Mouse (Mus musculus): Measurements from ENCODE around the gene Tmem215. TPM values are rescaled to one million over a fixed set of nuclear protein-coding genes. Genes with fewer than 3 reads are reported as not detected.

The Tmem215 gene
- not detected for total RNA-seq (2021)
- long read RNA-seq, experiment 1 = 0 reads
- long read RNA-seq, experiment 2 = 0 reads

- DNase-seq (ENCODE audit: low spot score in 2 of 2) = no peak
Measured at GRCm38 (mm10) chr4:40471880-40472279, at the start of gene Tmem215. Gene Tmem215 (plus strand): TSS chr4:40472180.

DNA sequence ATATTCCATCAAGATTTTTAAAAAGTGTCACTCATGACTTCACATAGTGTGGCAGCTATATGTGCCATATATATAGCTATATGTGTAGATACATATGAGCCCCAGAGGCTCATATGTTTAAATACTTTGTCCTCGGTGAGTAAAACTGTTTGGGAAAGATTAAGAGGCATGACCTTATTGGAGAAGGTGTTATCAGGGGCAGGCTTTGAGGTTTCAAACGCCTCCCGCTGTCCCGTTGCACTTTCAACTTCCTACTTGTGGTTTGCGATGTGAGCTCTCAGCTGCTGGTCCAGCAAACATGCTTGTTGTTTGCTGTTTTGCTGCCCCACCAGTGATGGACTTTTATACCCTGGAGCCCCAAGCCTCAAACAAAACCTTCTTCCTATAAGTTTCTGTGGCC, 40.1 kb upstream of the Tmem215 start:
- no peak for DNase-seq (ENCODE audit: low spot score in 2 of 2)

- DNase-seq (ENCODE audit: low spot score in 2 of 2) = no peak
Measured at GRCm38 (mm10) chr4:40433379-40433778, 38.6 kb upstream of the Tmem215 start.

DNA sequence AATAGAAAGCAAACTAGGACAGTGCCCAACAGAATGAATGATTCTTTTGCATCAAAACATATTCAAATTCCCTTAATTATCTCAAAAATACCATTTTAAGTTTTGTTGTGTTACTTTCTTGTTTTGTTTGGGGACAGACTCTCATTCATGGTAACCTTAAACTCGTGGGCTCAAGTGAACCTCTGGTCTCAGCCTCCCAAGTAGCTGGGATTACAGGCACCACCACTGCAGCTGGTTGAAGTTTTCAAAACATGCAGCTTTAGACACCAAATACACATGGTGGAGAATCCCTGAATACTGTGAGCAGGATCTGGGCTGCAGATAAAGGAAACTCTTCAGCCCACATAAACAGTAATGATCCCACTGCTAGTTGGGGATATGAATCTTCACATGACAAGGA, 37.6 kb upstream of the Tmem215 start:
- DNase-seq (ENCODE audit: low spot score in 2 of 2) = no peak

GRCm38 (mm10) chr4:40443565-40443964, 28.4 kb upstream of the Tmem215 start:
- DNase-seq (ENCODE audit: low spot score in 2 of 2) = no peak

- DNase-seq (ENCODE audit: low spot score in 2 of 2) = no peak
Measured at GRCm38 (mm10) chr4:40472700-40473530, 935 bp downstream of the Tmem215 start.

DNA sequence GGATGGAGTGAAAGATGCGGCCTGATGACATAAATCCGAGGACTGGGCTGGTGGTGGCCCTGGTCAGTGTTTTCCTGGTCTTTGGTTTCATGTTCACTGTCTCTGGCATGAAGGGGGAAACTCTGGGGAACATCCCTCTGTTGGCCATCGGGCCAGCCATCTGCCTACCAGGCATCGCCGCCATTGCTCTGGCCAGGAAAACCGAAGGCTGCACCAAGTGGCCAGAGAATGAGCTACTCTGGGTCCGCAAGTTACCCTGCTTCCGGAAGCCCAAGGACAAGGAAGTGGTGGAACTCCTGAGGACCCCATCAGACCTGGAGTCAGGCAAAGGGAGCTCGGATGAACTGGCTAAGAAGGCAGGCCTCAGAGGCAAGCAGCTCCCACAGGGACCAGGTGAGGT, 1.9 kb downstream of the Tmem215 start:
- DNase-seq (ENCODE audit: low spot score in 2 of 2) = no peak

DNA sequence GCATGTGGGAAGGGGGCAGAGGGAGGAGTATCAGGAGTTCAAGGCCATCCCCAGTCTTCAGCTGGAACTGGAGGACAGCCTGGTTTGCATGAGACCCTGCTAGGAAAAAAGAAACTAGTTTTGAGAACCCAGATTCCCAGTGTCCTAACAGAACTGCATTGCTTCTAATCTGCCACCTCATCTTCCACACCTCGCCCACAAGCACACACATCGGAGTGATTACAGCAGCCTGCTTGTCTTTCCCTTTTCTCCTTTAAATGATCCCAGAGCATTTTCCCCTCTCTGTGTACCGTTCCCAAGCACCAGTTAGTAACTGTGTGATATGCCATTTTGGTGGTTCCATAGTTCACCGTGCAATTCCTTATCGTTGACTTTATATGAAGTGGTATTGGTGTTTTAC, 6.0 kb downstream of the Tmem215 start:
- no peak for DNase-seq (ENCODE audit: low spot score in 2 of 2)

- DNase-seq (ENCODE audit: low spot score in 2 of 2) = no peak
Measured at GRCm38 (mm10) chr4:40486546-40486945, 14.6 kb downstream of the Tmem215 start.

GRCm38 (mm10) chr4:40491731-40492130, 19.8 kb downstream of the Tmem215 start:
- no peak for DNase-seq (ENCODE audit: low spot score in 2 of 2)

DNA sequence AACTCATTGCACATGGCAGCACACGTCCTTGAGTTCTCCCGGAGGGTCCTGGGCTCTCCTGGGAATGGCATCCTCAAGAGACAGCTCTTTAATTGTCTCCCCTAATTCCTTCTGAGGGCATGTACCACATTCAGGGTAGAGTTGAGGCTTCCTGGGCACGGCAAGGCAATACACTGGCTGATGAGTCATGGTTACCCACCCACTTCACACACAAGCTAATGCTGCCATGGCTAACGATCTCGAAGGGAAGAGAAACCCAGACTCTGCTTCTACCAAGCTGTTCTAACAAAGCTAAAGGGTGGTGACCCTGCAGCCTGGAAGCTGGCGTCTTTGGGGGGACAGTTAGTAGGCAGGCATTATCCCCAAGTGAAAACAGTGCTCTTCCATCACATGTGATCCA, 24.4 kb downstream of the Tmem215 start:
- no peak for DNase-seq (ENCODE audit: low spot score in 2 of 2)

DNA sequence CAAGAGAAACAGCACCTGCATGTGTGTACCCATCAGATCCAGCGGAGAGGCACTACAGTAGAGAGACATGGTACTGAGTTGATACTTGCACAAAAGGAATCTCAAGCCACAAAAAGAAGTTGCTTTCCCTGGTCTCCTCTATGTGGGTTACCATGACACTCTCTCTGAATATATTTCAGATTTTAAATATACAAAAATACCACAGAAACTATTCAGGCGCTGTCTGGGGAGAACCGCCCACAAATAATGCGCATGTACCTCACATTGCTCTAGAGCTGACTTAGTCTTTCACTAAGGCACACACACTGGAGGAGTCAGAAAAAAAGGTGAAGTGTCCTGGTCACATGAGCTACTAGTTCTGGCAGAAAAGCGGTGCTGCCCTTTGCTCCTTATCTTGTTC, 24.8 kb downstream of the Tmem215 start:
- DNase-seq (ENCODE audit: low spot score in 2 of 2) = no peak

GRCm38 (mm10) chr4:40499812-40500591, 28.0 kb downstream of the Tmem215 start:
- no peak for DNase-seq (ENCODE audit: low spot score in 2 of 2)

DNA sequence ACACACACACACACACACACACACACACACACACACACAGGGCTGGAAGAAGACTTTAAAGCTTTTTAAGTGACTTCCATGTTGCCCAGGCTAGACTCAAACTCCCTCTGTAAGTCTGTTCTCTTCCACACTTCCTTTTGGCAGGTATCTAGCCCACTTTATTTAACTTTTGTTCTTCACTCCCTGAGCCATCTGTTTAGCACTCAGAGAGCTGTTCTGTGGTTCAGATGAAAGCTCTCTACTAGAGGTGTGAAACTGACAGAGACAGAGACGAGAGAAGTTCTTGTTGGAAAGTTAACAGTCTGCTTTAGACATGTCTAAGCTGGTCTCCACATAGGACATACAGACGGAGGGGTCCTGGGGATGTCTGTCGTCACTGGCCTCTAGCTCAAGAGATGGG, 30.5 kb downstream of the Tmem215 start:
- DNase-seq (ENCODE audit: low spot score in 2 of 2) = no peak

- DNase-seq (ENCODE audit: low spot score in 2 of 2) = no peak
Measured at GRCm38 (mm10) chr4:40509534-40509933, 37.6 kb downstream of the Tmem215 start.

- no peak for DNase-seq (ENCODE audit: low spot score in 2 of 2)
Measured at GRCm38 (mm10) chr4:40513235-40513634, 41.3 kb downstream of the Tmem215 start.

DNA sequence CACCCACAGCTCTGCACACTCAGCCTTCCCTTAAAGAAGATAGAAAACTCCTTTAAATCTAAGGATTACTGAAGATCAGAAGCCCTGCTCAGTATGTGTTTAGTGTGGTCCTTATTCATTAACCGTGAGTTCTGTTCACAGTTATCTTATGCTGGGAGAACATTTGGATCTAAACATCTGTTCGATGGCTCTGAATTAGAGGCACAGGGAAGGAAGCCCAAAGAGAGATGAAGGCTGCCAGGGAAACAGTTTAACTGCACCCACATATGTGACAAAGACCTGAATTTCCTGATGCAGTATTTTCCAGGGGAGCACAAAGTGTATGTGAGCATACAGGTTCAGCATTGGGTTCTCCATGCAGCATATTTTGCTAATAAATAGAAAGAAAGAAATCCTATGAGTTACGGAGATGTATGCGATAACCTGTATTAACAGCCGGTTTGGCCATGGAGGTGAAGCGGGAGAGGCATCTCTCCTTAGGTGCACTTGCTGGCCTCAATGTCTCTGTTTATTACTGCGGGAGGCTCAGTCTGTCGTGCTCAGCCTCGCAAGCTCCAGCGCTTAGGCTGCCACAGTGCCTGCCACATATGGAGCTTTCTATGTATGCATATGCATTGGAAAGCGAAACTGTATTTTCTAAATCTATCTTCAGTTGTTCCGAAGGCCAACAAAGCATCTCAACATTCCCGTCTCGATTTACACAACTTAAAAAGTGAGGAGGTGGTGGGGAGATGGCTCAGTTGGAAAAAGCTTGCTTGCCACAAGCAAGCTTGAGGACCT, 46.8 kb downstream of the Tmem215 start:
- DNase-seq (ENCODE audit: low spot score in 2 of 2) = no peak

Measured in adrenal gland, adult 18-20 months (tissue).